Mouse (Mus musculus): Measurements from ENCODE around the gene Cxcr6.

DNA sequence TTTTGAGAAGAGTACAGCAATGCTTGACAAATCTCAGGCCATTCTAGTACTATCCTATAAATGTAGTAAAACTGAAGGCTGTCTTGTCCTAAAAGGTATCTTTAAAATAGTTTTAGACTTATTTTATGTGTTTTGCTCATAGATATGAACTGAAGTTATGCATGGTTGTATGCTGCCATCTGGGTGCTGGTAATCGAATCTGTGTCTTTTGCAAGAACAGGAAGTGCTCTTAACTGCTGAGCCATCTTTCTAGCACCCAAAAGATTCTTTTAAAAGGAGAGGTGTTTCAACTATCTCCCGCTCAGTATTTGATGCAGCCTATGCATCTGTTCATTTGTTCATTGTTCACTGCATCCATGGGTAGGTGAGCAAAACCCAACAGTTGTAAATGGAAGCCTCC, 1.0 kb upstream of the Cxcr6 start:
- TF ChIP-seq CTCF (IDR thresholded peaks at IDR 0.05; ENCODE audit: low read depth) (no peak), EP300 (IDR thresholded peaks at IDR 0.05; ENCODE audit: low read depth) (no peak)
